Mouse (Mus musculus): ENCODE measurements around the gene Gtf2e1.

DNA sequence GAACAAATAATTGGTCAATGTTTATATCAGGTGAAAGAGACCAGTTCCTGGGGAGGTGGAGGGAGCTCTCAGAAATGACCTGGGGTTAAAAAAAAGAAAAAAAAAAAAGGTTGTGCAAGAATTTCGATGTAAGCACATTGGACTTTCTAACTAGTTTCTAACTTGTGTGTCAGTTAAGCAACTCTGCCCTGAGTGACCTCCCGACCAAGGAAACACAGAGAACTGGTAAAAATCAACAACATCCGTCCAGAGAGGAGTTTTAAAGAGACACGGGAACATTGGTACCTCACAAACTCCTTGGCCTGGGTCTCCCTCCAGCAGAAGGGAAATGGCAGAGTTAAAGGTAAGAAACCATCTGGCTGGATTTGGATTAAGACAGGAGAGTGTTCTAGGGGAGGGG lies 40.4 kb upstream of the Gtf2e1 start, which contains the start of gene Hgd:
- TF ChIP-seq EP300 (IDR thresholded peaks at IDR 0.05; ENCODE audit: insufficient read depth, low read depth, low read length) (no peak), CTCF (IDR thresholded peaks at IDR 0.05) (no peak), POLR2A (IDR thresholded peaks at IDR 0.05; ENCODE audit: insufficient read depth, low read depth, low read length) (no peak)
